Mouse (Mus musculus): Measurements from ENCODE around the gene Mrpl45.

GRCm38 (mm10) chr11:97310895-97311631, 4.5 kb upstream of the Mrpl45 start:
- TF ChIP-seq ELF1 (IDR thresholded peaks at IDR 0.05; ENCODE audit: low read depth, low read length) (no peak), POLR2A (IDR thresholded peaks at IDR 0.05; ENCODE audit: low read depth, low read length) (no peak), CTCF (conservative IDR thresholded peaks at IDR 0.05 in 1 of 2, IDR thresholded peaks at IDR 0.05 in 1 of 2; ENCODE audit: low read depth in 2 of 2, low read length in 2 of 2) (no peak), GABPA (IDR thresholded peaks at IDR 0.05; ENCODE audit: insufficient replicate concordance, low read depth, low read length) (no peak), KAT2A (IDR thresholded peaks at IDR 0.05; ENCODE audit: insufficient replicate concordance, low read length) (no peak), POLR2AphosphoS2 (IDR thresholded peaks at IDR 0.05; ENCODE audit: low read depth, low read length) (no peak), HCFC1 (IDR thresholded peaks at IDR 0.05; ENCODE audit: low read depth, low read length) (no peak), TBP (conservative IDR thresholded peaks at IDR 0.05; ENCODE audit: low read depth, low read length) (no peak), NELFE (IDR thresholded peaks at IDR 0.05; ENCODE audit: low read depth, low read length) (no peak), CHD2 (IDR thresholded peaks at IDR 0.05; ENCODE audit: low read length) (no peak), USF2 (conservative IDR thresholded peaks at IDR 0.05; ENCODE audit: low read depth, low read length) (no peak), JUN (IDR thresholded peaks at IDR 0.05; ENCODE audit: insufficient read depth, low read depth, low read length) (no peak), MYC (IDR thresholded peaks at IDR 0.05; ENCODE audit: low read depth, low read length) (no peak), MAFK (IDR thresholded peaks at IDR 0.05; ENCODE audit: insufficient replicate concordance, low read length) (no peak)
